Mouse (Mus musculus): ENCODE measurements around the gene Strn3. TPM values are rescaled to one million over a fixed set of nuclear protein-coding genes. Genes with fewer than 3 reads are reported as not detected.
A peak's percentile ranks its signal among the peaks of the same experiment; 100 is the strongest.

Strn3 gene
- polyA plus RNA-seq, 1 experiment: 3.8 TPM

- Histone ChIP-seq H3K36me3 (replicated peaks; ENCODE audit: low read length) (peaks cover 79% of the 10 kb centered on the region), H3K4me1 (no peaks in the 10 kb centered on the region), H3K4me3 (replicated peaks) (no peak overlapping the region), H3K9me3 (no peaks in the 10 kb centered on the region), H3K27me3 (replicated peaks) (no peaks in the 10 kb centered on the region)
- TF ChIP-seq FLI1 (IDR thresholded peaks at IDR 0.05; ENCODE audit: low read length) (no peak), GATA1 (IDR thresholded peaks at IDR 0.05; ENCODE audit: borderline replicate concordance, low read length) (no peak)
These were observed 68.4 kb downstream of the Strn3 start for GRCm38 (mm10) chr12:51623366-51623694.

DNA sequence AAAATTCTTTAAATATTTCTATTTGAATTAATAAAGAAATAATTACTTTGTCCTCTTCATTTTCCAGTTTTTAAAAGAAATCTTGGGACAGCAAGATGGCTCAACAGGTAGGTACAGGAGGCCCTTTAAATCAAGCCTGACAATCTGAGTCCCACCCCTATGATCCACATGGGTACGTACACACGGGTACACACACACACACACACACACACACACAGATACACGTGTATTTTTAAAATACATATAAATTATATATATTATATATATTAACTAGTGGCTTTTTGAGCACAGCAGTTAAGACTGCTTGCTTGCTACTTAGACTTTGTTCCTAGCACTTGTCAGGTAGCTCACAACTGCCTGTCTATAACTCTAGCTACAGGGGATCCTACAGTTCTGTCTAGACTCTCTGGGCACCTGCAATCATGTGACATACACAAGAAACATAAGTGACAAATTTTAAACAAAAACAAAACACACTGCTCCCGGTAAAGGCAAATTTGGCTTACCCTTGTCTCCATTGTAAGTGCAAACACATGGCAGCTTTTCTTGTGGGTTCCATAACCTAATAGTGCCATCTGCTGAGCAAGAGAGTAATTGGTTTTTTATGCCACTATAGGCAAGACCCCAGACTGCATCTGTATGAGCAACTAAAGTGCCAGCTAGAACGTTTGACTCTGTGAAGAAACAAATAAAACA is 68.9 kb downstream of the Strn3 start:
- Histone ChIP-seq H3K9me3 (no peaks in the 10 kb centered on the region), H3K36me3 (replicated peaks; ENCODE audit: low read length) (peaks cover 83% of the 10 kb centered on the region), H3K27me3 (replicated peaks) (no peaks in the 10 kb centered on the region), H3K4me3 (replicated peaks) (no peak overlapping the region), H3K4me1 (no peaks in the 10 kb centered on the region)
- no peak for TF ChIP-seq FLI1 (IDR thresholded peaks at IDR 0.05; ENCODE audit: low read length)
- TF ChIP-seq GATA1 (IDR thresholded peaks at IDR 0.05; ENCODE audit: borderline replicate concordance, low read length): no peak

DNA sequence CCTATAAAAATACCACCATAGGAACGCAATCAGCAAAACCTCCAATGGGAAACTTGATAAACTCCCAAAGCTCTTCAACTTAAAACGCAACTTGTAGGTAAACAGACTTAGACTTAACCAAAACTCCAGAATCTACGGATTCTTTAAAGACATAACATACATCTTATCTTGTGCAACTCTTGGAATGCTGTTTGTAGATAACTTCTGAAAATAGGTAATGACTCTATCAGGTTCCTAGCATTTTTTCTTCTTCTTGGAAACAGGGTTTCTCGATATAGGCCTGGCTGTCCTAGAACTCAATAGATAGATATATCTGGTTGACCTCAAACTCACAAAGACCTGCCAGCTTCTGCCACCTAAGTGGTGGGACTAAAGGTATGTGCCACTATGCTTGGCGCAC is 70.5 kb downstream of the Strn3 start:
- H3K27me3 ChIP-seq (replicated peaks): no peaks in the 10 kb centered on the region
- H3K9me3 ChIP-seq: no peaks in the 10 kb centered on the region
- no peaks in the 10 kb centered on the region for H3K4me1 ChIP-seq
- H3K36me3 ChIP-seq (replicated peaks; ENCODE audit: low read length): peaks cover 83% of the 10 kb centered on the region
- no peak for TF ChIP-seq FLI1 (IDR thresholded peaks at IDR 0.05; ENCODE audit: low read length)
- TF ChIP-seq GATA1 (IDR thresholded peaks at IDR 0.05; ENCODE audit: borderline replicate concordance, low read length): no peak
- no peak overlapping the region for H3K4me3 ChIP-seq (replicated peaks)

GRCm38 (mm10) chr12:51620572-51620971 is 71.1 kb downstream of the Strn3 start:
- H3K27me3 ChIP-seq (replicated peaks): no peaks in the 10 kb centered on the region
- no peaks in the 10 kb centered on the region for H3K9me3 ChIP-seq
- TF ChIP-seq FLI1 (IDR thresholded peaks at IDR 0.05; ENCODE audit: low read length) (no peak), GATA1 (IDR thresholded peaks at IDR 0.05; ENCODE audit: borderline replicate concordance, low read length) (no peak)
- peaks cover 80% of the 10 kb centered on the region for H3K36me3 ChIP-seq (replicated peaks; ENCODE audit: low read length)
- H3K4me1 ChIP-seq: no peaks in the 10 kb centered on the region
- no peak overlapping the region for H3K4me3 ChIP-seq (replicated peaks)

DNA sequence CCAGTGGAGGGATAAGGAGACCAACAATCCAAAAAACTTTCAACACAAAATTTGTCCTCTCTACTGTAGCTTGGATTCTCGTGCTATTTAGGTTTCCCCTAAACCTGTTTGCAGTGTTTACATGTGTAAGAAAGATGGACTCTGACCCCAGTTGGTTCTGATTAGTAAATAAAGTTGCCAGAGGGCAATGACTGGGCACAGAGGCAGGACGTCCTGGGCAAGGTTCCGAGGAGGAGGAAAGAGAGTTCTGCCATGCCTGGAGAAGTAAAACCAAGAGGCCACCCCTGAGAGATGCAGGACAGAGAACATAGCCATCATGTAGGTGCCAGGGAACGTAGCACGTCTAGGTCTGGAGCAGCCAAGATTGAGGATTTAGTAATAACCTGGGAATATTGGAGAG is 79.3 kb downstream of the Strn3 start:
- no peaks in the 10 kb centered on the region for H3K9me3 ChIP-seq
- no peak overlapping the region for H3K4me3 ChIP-seq (replicated peaks)
- H3K27me3 ChIP-seq (replicated peaks): no peaks in the 10 kb centered on the region
- peaks cover 89% of the 10 kb centered on the region for H3K36me3 ChIP-seq (replicated peaks; ENCODE audit: low read length)
- no peaks in the 10 kb centered on the region; the same call in 1 of the 2 replicates for H3K4me1 ChIP-seq
- no peak for TF ChIP-seq GATA1 (IDR thresholded peaks at IDR 0.05; ENCODE audit: borderline replicate concordance, low read length)
- no peak for TF ChIP-seq FLI1 (IDR thresholded peaks at IDR 0.05; ENCODE audit: low read length)

- no peak overlapping the region for H3K4me3 ChIP-seq (replicated peaks)
- H3K36me3 ChIP-seq (replicated peaks; ENCODE audit: low read length): peaks cover 51% of the 10 kb centered on the region
- peaks cover 9% of the 10 kb centered on the region; the same call in 1 of the 2 replicates for H3K4me1 ChIP-seq
- no peaks in the 10 kb centered on the region for H3K9me3 ChIP-seq
- no peak for TF ChIP-seq FLI1 (IDR thresholded peaks at IDR 0.05; ENCODE audit: low read length)
- TF ChIP-seq GATA1 (IDR thresholded peaks at IDR 0.05; ENCODE audit: borderline replicate concordance, low read length): no peak
- H3K27me3 ChIP-seq (replicated peaks): no peaks in the 10 kb centered on the region
These were observed 85.6 kb downstream of the Strn3 start for GRCm38 (mm10) chr12:51606138-51606537.

- TF ChIP-seq GATA1 (IDR thresholded peaks at IDR 0.05; ENCODE audit: borderline replicate concordance, low read length): no peak
- no peak for TF ChIP-seq FLI1 (IDR thresholded peaks at IDR 0.05; ENCODE audit: low read length)
- H3K4me1 ChIP-seq: peaks cover 9% of the 10 kb centered on the region; the same call in 1 of the 2 replicates
- no peaks in the 10 kb centered on the region for H3K27me3 ChIP-seq (replicated peaks)
- no peaks in the 10 kb centered on the region for H3K9me3 ChIP-seq
- peaks cover 25% of the 10 kb centered on the region for H3K36me3 ChIP-seq (replicated peaks; ENCODE audit: low read length)
- H3K4me3 ChIP-seq (replicated peaks): no peak overlapping the region
These were observed 88.4 kb downstream of the Strn3 start for GRCm38 (mm10) chr12:51603306-51603705.

DNA sequence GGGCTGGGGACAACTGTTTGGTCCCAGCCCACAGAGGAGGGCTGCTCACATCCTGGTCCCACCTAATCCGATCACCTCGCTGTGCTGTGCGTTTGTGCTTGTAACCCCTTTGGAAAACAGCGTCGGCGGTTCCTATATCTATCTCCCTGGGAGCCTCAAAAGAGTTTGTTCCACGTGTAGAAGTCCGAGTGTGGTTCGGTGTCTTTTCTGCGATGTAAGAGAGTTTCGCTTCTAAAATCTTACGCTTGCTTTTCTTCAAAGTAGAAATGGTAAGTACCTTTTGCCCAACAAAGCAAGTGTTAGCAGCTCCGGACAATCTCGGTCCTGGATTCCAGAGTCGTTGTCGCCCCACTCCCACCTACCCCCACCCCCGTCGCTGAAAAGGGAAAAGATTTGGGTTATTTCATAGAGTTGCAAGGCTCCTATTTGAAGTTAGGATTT is 97.6 kb downstream of the Strn3 start:
- H3K4me1 ChIP-seq: peaks cover 22% of the 10 kb centered on the region
- H3K4me3 ChIP-seq (replicated peaks): peak overlapping the region; percentile 94
- H3K27me3 ChIP-seq (replicated peaks): peaks cover 70% of the 10 kb centered on the region
- TF ChIP-seq GATA1 (IDR thresholded peaks at IDR 0.05; ENCODE audit: borderline replicate concordance, low read length): no peak
- no peak for TF ChIP-seq FLI1 (IDR thresholded peaks at IDR 0.05; ENCODE audit: low read length)
- no peaks in the 10 kb centered on the region for H3K36me3 ChIP-seq (replicated peaks; ENCODE audit: low read length)
- peaks cover 4% of the 10 kb centered on the region; the same call in 1 of the 2 replicates for H3K9me3 ChIP-seq

- peaks cover 70% of the 10 kb centered on the region for H3K27me3 ChIP-seq (replicated peaks)
- H3K9me3 ChIP-seq: peaks cover 4% of the 10 kb centered on the region; the same call in 1 of the 2 replicates
- H3K36me3 ChIP-seq (replicated peaks; ENCODE audit: low read length): no peaks in the 10 kb centered on the region
- TF ChIP-seq FLI1 (IDR thresholded peaks at IDR 0.05; ENCODE audit: low read length) (no peak), GATA1 (IDR thresholded peaks at IDR 0.05; ENCODE audit: borderline replicate concordance, low read length) (no peak)
- H3K4me3 ChIP-seq (replicated peaks): peak within 1 kb of the TSS; percentile 94
- peaks cover 22% of the 10 kb centered on the region for H3K4me1 ChIP-seq
These were observed 98.3 kb downstream of the Strn3 start, which contains the start of gene Coch for GRCm38 (mm10) chr12:51593229-51594029. Gene Coch (plus strand): TSS chr12:51593341.

DNA sequence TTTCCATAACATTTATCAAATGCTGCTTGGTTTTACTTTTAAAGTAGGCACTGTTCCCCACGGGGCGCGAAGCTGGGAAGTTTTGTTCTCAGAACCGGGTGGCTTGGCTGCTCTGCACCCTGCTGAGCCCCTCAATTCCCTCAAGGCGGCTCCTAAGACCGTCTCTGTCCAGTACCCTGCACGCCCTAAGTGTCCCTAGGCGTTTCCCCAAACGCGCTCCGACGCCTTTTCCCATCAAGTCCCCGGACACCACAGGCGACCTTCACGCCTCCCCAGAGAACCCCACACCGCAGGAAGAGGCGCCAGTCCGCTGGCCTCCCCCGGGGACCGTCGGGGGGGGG is 98.8 kb downstream of the Strn3 start:
- Histone ChIP-seq H3K4me1 (peaks cover 22% of the 10 kb centered on the region), H3K36me3 (replicated peaks; ENCODE audit: low read length) (no peaks in the 10 kb centered on the region), H3K4me3 (replicated peaks) (peak overlapping the region; percentile 94), H3K27me3 (replicated peaks) (peaks cover 70% of the 10 kb centered on the region), H3K9me3 (peaks cover 4% of the 10 kb centered on the region; the same call in 1 of the 2 replicates)
- TF ChIP-seq GATA1 (IDR thresholded peaks at IDR 0.05; ENCODE audit: borderline replicate concordance, low read length) (no peak), FLI1 (IDR thresholded peaks at IDR 0.05; ENCODE audit: low read length) (no peak)
